Mouse (Mus musculus) hindbrain, embryonic 11.5 days (tissue): Measurements from ENCODE around the gene Clic5. TPM values are rescaled to one million over a fixed set of nuclear protein-coding genes. Genes with fewer than 3 reads are reported as not detected.

Experiments
- ATAC-seq: fragments of 200-750 bp; cut with Nextera tagmentation; 2 replicates; pipeline ENCODE4 v1.8.0; 2017; ENCODE audit warnings: mild to moderate bottlenecking, moderate TSS enrichment, moderate library complexity; ENCODE audit not compliant: low FRiP score
- DNase-seq: peaks from one replicate; pipeline ENCODE4 v3.0.0-alpha.2; 2015; ENCODE audit warnings: low spot score
- H3K27ac ChIP-seq: fragments of 300-500 bp; sonication (generic); 2 replicates; pipeline ENCODE4 v1.5.1; 2014; ENCODE audit warnings: mild to moderate bottlenecking, low read depth, low read length
- H3K27me3 ChIP-seq: fragments of 300-500 bp; sonication (generic); 2 replicates; pipeline ENCODE4 v1.6.1; 2014; ENCODE audit warnings: mild to moderate bottlenecking, low read length, moderate library complexity, mixed read lengths; ENCODE audit not compliant: control insufficient read depth, insufficient read depth
- H3K36me3 ChIP-seq: fragments of 300-500 bp; sonication (generic); 2 replicates; pipeline ENCODE4 v1.6.1; 2014; ENCODE audit warnings: mild to moderate bottlenecking, low read length, moderate library complexity, mixed read lengths; ENCODE audit not compliant: control insufficient read depth, insufficient read depth
- H3K4me1 ChIP-seq: fragments of 300-500 bp; sonication (generic); replicated peaks from 2 replicates; pipeline ENCODE4 v1.6.1; 2014; ENCODE audit warnings: low read length, mixed read lengths; ENCODE audit not compliant: control insufficient read depth, insufficient read depth
- H3K4me2 ChIP-seq: fragments of 300-500 bp; sonication (generic); replicated peaks from 2 replicates; pipeline ENCODE4 v1.6.1; 2014; ENCODE audit warnings: mild to moderate bottlenecking, low read depth, low read length
- H3K4me3 ChIP-seq: fragments of 300-500 bp; sonication (generic); 2 replicates; pipeline ENCODE4 v1.5.1; 2014; ENCODE audit warnings: low read depth, low read length
- H3K9ac ChIP-seq: fragments of 300-500 bp; sonication (generic); 2 replicates; pipeline ENCODE4 v1.6.1; 2014; ENCODE audit warnings: low read depth, low read length
- H3K9me3 ChIP-seq: fragments of 300-500 bp; sonication (generic); 2 replicates; pipeline ENCODE4 v1.6.1; 2016; ENCODE audit warnings: low read length; ENCODE audit not compliant: control insufficient read depth
- WGBS: fragments of 180-500 bp; shearing (Covaris S2); extraction: QIAGEN DNeasy Blood & Tissue Kit; methylation state at CpG from one replicate; pipeline ENCODE4 v1.1.7; 2014; 5-methylcytosine and 5-hydroxymethylcytosine counted together
- polyA plus RNA-seq: library from polyadenylated mRNA; unstranded; fragments of >200 nt; fragmentation: Nextera tagmentation; extraction: Ambion mirVana; gene quantifications from 2 replicates; pipeline ENCODE4 v1.2.1, GENCODE M21; 2014

Gene Clic5
- polyA plus RNA-seq, 1 experiment from 2014 or later = 0.26 TPM

DNA sequence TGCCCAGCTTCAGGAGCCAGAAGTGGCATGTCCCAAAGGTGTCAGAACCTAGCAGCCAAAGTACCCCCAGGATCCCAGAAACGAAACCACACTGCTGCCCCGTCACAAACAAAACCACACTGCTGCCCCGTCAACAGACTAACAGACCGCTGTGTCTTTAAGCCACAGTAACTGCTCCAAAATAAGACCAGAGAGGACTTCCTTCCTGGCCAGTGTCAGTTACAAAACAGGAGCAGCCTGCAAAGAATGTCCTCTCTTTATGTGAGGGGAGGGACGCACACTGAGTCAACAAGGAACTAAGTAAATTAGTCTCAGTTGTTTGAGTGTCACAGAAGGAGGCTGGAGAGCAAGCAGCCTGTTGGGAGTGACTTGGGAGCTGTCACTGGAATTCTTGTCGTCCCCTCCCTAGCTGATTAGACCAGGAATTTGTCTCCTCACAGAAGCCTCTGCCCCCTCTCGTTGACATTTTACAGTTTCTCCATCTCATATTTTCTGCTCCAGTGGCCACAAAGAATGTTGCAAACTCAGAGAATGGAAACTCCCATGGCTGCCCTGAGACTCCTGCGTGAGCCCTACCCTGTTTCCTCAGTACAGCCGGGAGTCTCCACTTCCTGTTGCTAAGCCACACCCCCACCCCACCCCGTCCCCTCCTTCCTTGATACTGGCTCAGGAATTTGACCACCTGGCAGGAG lies 50.8 kb downstream of the Clic5 start:
- WGBS = 14% methylated on average over 10 of the region's 10 CpGs
- H3K4me2 ChIP-seq = 0 out of 2 replicates have a peak overlapping the region, but pooled peaks have one; percentile 12
- H3K27me3 ChIP-seq = no peaks in the 10 kb centered on the region
- H3K9me3 ChIP-seq = no peaks in the 10 kb centered on the region
- ATAC-seq (peak; percentile 69; the same call in 1 of the 2 replicates), DNase-seq (peak; percentile 40)
- no peaks in the 10 kb centered on the region for H3K4me1 ChIP-seq
- H3K9ac ChIP-seq = no peak overlapping the region
- H3K27ac ChIP-seq = no peak overlapping the region
- no peaks in the 10 kb centered on the region for H3K36me3 ChIP-seq
- no peak overlapping the region for H3K4me3 ChIP-seq

DNA sequence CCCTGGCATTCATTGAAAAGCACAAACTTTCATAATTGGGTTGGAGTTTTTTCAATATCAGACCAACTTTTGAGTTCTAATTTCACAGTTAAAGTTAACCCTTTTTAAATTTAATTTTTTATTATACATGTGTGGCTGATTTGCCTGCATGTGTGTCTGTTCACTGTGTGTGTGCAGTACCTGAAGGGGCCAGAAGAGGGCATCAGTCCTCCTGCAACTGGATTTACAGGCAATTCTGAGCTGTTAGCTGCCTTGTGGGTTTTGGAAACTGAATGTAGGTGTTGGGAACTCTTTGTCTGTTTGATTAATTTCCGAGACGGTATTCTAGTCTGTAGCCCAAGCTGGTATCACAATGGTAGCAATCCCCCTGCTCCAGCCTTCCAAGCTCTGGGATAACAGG lies 52.4 kb downstream of the Clic5 start:
- no peaks in the 10 kb centered on the region for H3K36me3 ChIP-seq
- DNase-seq (no peak), ATAC-seq (no peak)
- WGBS = 94% methylated on average over 2 of the region's 2 CpGs
- H3K9me3 ChIP-seq = no peaks in the 10 kb centered on the region
- no peaks in the 10 kb centered on the region for H3K27me3 ChIP-seq
- no peak overlapping the region for H3K4me2 ChIP-seq
- no peak overlapping the region for H3K9ac ChIP-seq
- H3K4me1 ChIP-seq = no peaks in the 10 kb centered on the region
- H3K27ac ChIP-seq = no peak overlapping the region
- H3K4me3 ChIP-seq = no peak overlapping the region

GRCm38 (mm10) chr17:44244096-44244495 lies 55.7 kb downstream of the Clic5 start:
- 40% methylated on average over 5 of the region's 5 CpGs for WGBS
- Histone ChIP-seq H3K36me3 (no peaks in the 10 kb centered on the region), H3K9me3 (no peaks in the 10 kb centered on the region), H3K4me1 (no peaks in the 10 kb centered on the region), H3K4me3 (no peak overlapping the region), H3K4me2 (no peak overlapping the region), H3K9ac (no peak overlapping the region), H3K27me3 (no peaks in the 10 kb centered on the region), H3K27ac (no peak overlapping the region)
- ATAC-seq = no peak
- DNase-seq = no peak

DNA sequence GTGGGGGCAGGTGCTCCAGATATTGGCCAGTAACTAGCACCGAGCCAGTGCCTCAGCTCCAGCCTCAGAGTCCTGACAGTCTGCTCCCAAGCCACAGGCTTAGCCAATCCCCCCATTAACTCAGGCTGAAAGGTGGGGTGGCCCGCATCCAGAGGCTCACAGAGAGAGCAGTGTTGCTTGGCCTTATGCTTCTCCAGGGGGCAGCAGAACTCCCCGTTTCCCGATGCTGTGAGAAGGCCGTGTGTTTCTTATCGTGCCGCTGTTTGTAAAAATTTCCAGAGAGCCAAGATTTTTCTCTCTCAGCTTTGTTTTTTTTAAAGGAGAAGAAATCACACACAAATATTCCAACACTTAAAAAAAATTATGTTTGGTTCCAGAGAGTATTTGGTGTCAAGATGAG lies 56.2 kb downstream of the Clic5 start:
- Histone ChIP-seq H3K9me3 (no peaks in the 10 kb centered on the region), H3K27ac (no peak overlapping the region), H3K4me2 (no peak overlapping the region), H3K27me3 (no peaks in the 10 kb centered on the region), H3K4me1 (no peaks in the 10 kb centered on the region), H3K36me3 (no peaks in the 10 kb centered on the region), H3K4me3 (no peak overlapping the region), H3K9ac (no peak overlapping the region)
- no peak for ATAC-seq
- 23% methylated on average over 7 of the region's 7 CpGs for WGBS
- DNase-seq = no peak

- H3K36me3 ChIP-seq = no peaks in the 10 kb centered on the region
These were observed 57.8 kb downstream of the Clic5 start for GRCm38 (mm10) chr17:44246153-44246700.

DNA sequence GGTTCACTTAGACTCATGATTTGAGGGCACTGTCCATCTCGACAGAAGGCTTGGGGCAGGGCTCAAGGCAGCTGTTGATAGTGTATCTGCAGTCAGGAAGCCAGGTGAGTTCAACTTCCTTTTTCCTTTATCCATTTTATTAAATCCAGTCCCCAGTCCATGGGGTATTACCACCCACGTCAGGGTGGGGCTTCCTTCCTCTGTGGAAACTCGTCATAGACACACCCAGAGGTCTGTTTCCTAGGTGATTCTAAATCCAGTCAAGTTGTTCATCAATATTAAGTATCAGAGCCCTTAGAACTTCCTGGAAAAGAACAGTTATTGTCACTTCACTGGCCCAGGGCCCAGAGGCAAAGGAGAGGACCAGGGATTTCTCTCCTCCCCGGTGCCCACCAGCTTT lies 61.2 kb downstream of the Clic5 start:
- ATAC-seq (no peak), DNase-seq (no peak)
- Histone ChIP-seq H3K9me3 (no peaks in the 10 kb centered on the region), H3K27ac (no peak overlapping the region), H3K4me1 (no peaks in the 10 kb centered on the region), H3K27me3 (no peaks in the 10 kb centered on the region), H3K9ac (no peak overlapping the region), H3K36me3 (no peaks in the 10 kb centered on the region), H3K4me2 (no peak overlapping the region), H3K4me3 (no peak overlapping the region)
- 78% methylated on average over 4 of the region's 4 CpGs for WGBS

More at GRCm38 (mm10) chr17:44246153-44246700, 57.8 kb downstream of the Clic5 start:
- no peak overlapping the region for H3K27ac ChIP-seq
- H3K4me3 ChIP-seq = no peak overlapping the region
- 74% methylated on average over 9 of the region's 9 CpGs for WGBS
- H3K9ac ChIP-seq = no peak overlapping the region
- DNase-seq (no peak), ATAC-seq (no peak)
- H3K4me1 ChIP-seq = no peaks in the 10 kb centered on the region
- H3K4me2 ChIP-seq = no peak overlapping the region
- H3K27me3 ChIP-seq = no peaks in the 10 kb centered on the region
- no peaks in the 10 kb centered on the region for H3K9me3 ChIP-seq

GRCm38 (mm10) chr17:44252653-44253052 lies 64.3 kb downstream of the Clic5 start:
- 63% methylated on average over 3 of the region's 3 CpGs for WGBS
- H3K9ac ChIP-seq = no peak overlapping the region
- no peaks in the 10 kb centered on the region for H3K9me3 ChIP-seq

GRCm38 (mm10) chr17:44254698-44255097 lies 66.3 kb downstream of the Clic5 start:
- H3K4me1 ChIP-seq = no peaks in the 10 kb centered on the region
- no peak overlapping the region for H3K9ac ChIP-seq
- H3K27me3 ChIP-seq = no peaks in the 10 kb centered on the region
- no peaks in the 10 kb centered on the region for H3K9me3 ChIP-seq
- no peak overlapping the region for H3K27ac ChIP-seq
- H3K4me2 ChIP-seq = no peak overlapping the region
- WGBS = 59% methylated on average over 8 of the region's 8 CpGs
- no peaks in the 10 kb centered on the region for H3K36me3 ChIP-seq
- no peak for DNase-seq
- ATAC-seq = no peak
- no peak overlapping the region for H3K4me3 ChIP-seq

More at GRCm38 (mm10) chr17:44252653-44253052, 64.3 kb downstream of the Clic5 start:
- DNase-seq (no peak), ATAC-seq (no peak)
- Histone ChIP-seq H3K4me1 (no peaks in the 10 kb centered on the region), H3K4me3 (no peak overlapping the region), H3K27me3 (no peaks in the 10 kb centered on the region), H3K36me3 (no peaks in the 10 kb centered on the region), H3K27ac (no peak overlapping the region), H3K4me2 (no peak overlapping the region)

DNA sequence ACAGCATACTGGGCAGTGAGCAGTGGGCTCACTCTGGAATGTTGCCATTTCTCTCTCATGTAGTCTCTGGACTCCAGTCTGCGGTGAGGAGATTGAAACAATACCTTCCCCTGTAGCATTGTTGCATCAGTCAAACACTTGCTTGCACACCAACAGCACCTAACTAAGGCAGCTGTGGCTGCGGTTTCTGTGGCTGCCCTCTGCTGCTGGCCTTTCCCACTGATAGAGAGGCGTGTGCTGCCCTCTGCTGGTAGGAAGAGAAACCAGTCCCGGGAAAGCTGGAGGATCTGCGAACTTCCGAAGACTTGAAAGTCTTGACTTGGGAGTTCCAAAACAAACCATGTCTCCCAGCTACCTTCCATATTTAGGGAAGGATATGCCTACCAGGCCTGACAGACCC lies 68.2 kb downstream of the Clic5 start:
- Histone ChIP-seq H3K9me3 (no peaks in the 10 kb centered on the region), H3K4me1 (no peaks in the 10 kb centered on the region), H3K27ac (no peak overlapping the region), H3K4me2 (no peak overlapping the region), H3K36me3 (no peaks in the 10 kb centered on the region), H3K27me3 (no peaks in the 10 kb centered on the region), H3K9ac (no peak overlapping the region), H3K4me3 (no peak overlapping the region)
- ATAC-seq = no peak
- DNase-seq = peak; percentile 87
- WGBS = 3% methylated on average over 6 of the region's 6 CpGs
